Mouse (Mus musculus) erythroblast, embryonic 14.5 days (primary cell): ENCODE measurements around the gene Acsl4. TPM values are rescaled to one million over a fixed set of nuclear protein-coding genes. Genes with fewer than 3 reads are reported as not detected.

Source experiments
- H3K27me3 ChIP-seq: 2 replicates; pipeline ENCODE4 v1.6.1; 2012; ENCODE audit warnings: inconsistent platforms; ENCODE audit not compliant: control insufficient read depth
- H3K36me3 ChIP-seq: 2 replicates; pipeline ENCODE4 v1.6.1; 2012; ENCODE audit warnings: mild to moderate bottlenecking, inconsistent platforms; ENCODE audit not compliant: control insufficient read depth
- H3K4me1 ChIP-seq: 2 replicates; pipeline ENCODE4 v1.6.1; 2012; ENCODE audit warnings: inconsistent platforms; ENCODE audit not compliant: control insufficient read depth
- H3K4me3 ChIP-seq: replicated peaks from 2 replicates; pipeline ENCODE3; 2012; ENCODE audit warnings: moderate library complexity, mild to moderate bottlenecking, inconsistent platforms
- H3K9me3 ChIP-seq: 2 replicates; pipeline ENCODE4 v1.6.1; 2012; ENCODE audit warnings: low read length, inconsistent platforms, mixed read lengths; ENCODE audit not compliant: control insufficient read depth
- GATA1 ChIP-seq: IDR thresholded peaks from 2 replicates; pipeline ENCODE4 v1.6.1; 2012; ENCODE audit warnings: low read length, inconsistent platforms, mixed read lengths
- TAL1 ChIP-seq: IDR thresholded peaks from 3 replicates; pipeline ENCODE4 v1.6.1; 2012; ENCODE audit warnings: low read length, inconsistent platforms, mixed read lengths
- polyA plus RNA-seq: library from polyadenylated mRNA; stranded (reverse); fragments of >175 nt; gene quantifications from 2 replicates; pipeline ENCODE4 v1.2.3, GENCODE M21; 2012

Acsl4 gene
- polyA plus RNA-seq, 1 experiment, result 0.04 TPM

- Histone ChIP-seq H3K9me3 (no peaks in the 10 kb centered on the region), H3K4me1 (peaks cover 15% of the 10 kb centered on the region), H3K4me3 (no peak overlapping the region), H3K36me3 (peaks cover 4% of the 10 kb centered on the region), H3K27me3 (no peaks in the 10 kb centered on the region)
- TF ChIP-seq GATA1, result no peak
- TF ChIP-seq TAL1, result no peak
These were observed 17.9 kb downstream of the Acsl4 start for GRCm38 (mm10) chrX:142372393-142372792.

- Histone ChIP-seq H3K4me3 (no peak overlapping the region), H3K9me3 (no peaks in the 10 kb centered on the region), H3K36me3 (peaks cover 2% of the 10 kb centered on the region), H3K27me3 (no peaks in the 10 kb centered on the region), H3K4me1 (peaks cover 14% of the 10 kb centered on the region)
- TF ChIP-seq GATA1 (no peak), TAL1 (no peak)
These were observed 20.4 kb downstream of the Acsl4 start for GRCm38 (mm10) chrX:142369935-142370334.

GRCm38 (mm10) chrX:142363882-142364281 lies 26.5 kb downstream of the Acsl4 start:
- no peak overlapping the region for H3K4me3 ChIP-seq
- no peaks in the 10 kb centered on the region for H3K36me3 ChIP-seq
- TF ChIP-seq TAL1 (no peak), GATA1 (no peak)
- H3K9me3 ChIP-seq, result no peaks in the 10 kb centered on the region
- peaks cover 49% of the 10 kb centered on the region for H3K4me1 ChIP-seq
- no peaks in the 10 kb centered on the region for H3K27me3 ChIP-seq

- H3K27me3 ChIP-seq, result no peaks in the 10 kb centered on the region
- no peaks in the 10 kb centered on the region for H3K9me3 ChIP-seq
- peaks cover 45% of the 10 kb centered on the region for H3K4me1 ChIP-seq
- TF ChIP-seq GATA1 (peak; percentile 59), TAL1 (peak; percentile 54)
- peaks cover 7% of the 10 kb centered on the region for H3K36me3 ChIP-seq
- H3K4me3 ChIP-seq, result peak overlapping the region; percentile 48
These were observed 31.3 kb downstream of the Acsl4 start for GRCm38 (mm10) chrX:142359031-142359430.

- peak overlapping the region; percentile 48 for H3K4me3 ChIP-seq
- peaks cover 39% of the 10 kb centered on the region for H3K4me1 ChIP-seq
- TF ChIP-seq TAL1 (no peak), GATA1 (no peak)
- H3K27me3 ChIP-seq, result no peaks in the 10 kb centered on the region
- peaks cover 7% of the 10 kb centered on the region for H3K36me3 ChIP-seq
- no peaks in the 10 kb centered on the region for H3K9me3 ChIP-seq
These were observed 31.9 kb downstream of the Acsl4 start for GRCm38 (mm10) chrX:142358427-142358826.

- Histone ChIP-seq H3K36me3 (peaks cover 61% of the 10 kb centered on the region), H3K27me3 (no peaks in the 10 kb centered on the region), H3K4me3 (no peak overlapping the region), H3K9me3 (no peaks in the 10 kb centered on the region), H3K4me1 (no peaks in the 10 kb centered on the region)
- TF ChIP-seq GATA1 (no peak), TAL1 (no peak)
These were observed 54.1 kb downstream of the Acsl4 start for GRCm38 (mm10) chrX:142336207-142336606.

GRCm38 (mm10) chrX:142335502-142335901 lies 54.8 kb downstream of the Acsl4 start:
- no peaks in the 10 kb centered on the region for H3K9me3 ChIP-seq
- no peak overlapping the region for H3K4me3 ChIP-seq
- peaks cover 61% of the 10 kb centered on the region for H3K36me3 ChIP-seq
- no peaks in the 10 kb centered on the region for H3K4me1 ChIP-seq
- H3K27me3 ChIP-seq, result no peaks in the 10 kb centered on the region
- TF ChIP-seq GATA1 (no peak), TAL1 (no peak)

GRCm38 (mm10) chrX:142325760-142326159 lies 64.6 kb downstream of the Acsl4 start:
- Histone ChIP-seq H3K9me3 (no peaks in the 10 kb centered on the region), H3K36me3 (peaks cover 27% of the 10 kb centered on the region), H3K4me3 (no peak overlapping the region), H3K4me1 (no peaks in the 10 kb centered on the region), H3K27me3 (no peaks in the 10 kb centered on the region)
- TF ChIP-seq GATA1 (no peak), TAL1 (no peak)

GRCm38 (mm10) chrX:142316106-142316505 lies 74.2 kb downstream of the Acsl4 start:
- TF ChIP-seq TAL1 (no peak), GATA1 (no peak)
- Histone ChIP-seq H3K4me1 (no peaks in the 10 kb centered on the region), H3K4me3 (no peak overlapping the region), H3K27me3 (no peaks in the 10 kb centered on the region), H3K36me3 (no peaks in the 10 kb centered on the region; the same call in 1 of the 2 replicates), H3K9me3 (no peaks in the 10 kb centered on the region)

- Histone ChIP-seq H3K27me3 (no peaks in the 10 kb centered on the region), H3K4me1 (no peaks in the 10 kb centered on the region), H3K4me3 (no peak overlapping the region), H3K36me3 (no peaks in the 10 kb centered on the region), H3K9me3 (no peaks in the 10 kb centered on the region)
- TF ChIP-seq TAL1 (no peak), GATA1 (no peak)
These were observed 75.1 kb downstream of the Acsl4 start for GRCm38 (mm10) chrX:142315270-142315669.
